Mouse (Mus musculus) liver, embryonic 16.5 days (tissue): ENCODE results near the gene Rab37. TPM values are rescaled to one million over a fixed set of nuclear protein-coding genes. Genes with fewer than 3 reads are reported as not detected.

Experiments
- ATAC-seq: fragments of 200-750 bp; cut with Nextera tagmentation; 2 replicates; pipeline ENCODE4 v1.8.0; 2017; ENCODE audit warnings: low read depth, mild to moderate bottlenecking, moderate number of reproducible peaks, moderate library complexity
- H3K27ac ChIP-seq: fragments of 300-500 bp; sonication (generic); 2 replicates; pipeline ENCODE4 v1.5.1; 2014; ENCODE audit warnings: mild to moderate bottlenecking, low read length
- H3K27me3 ChIP-seq: fragments of 300-500 bp; sonication (generic); 2 replicates; pipeline ENCODE4 v1.6.1; 2014; ENCODE audit warnings: low read depth, low read length, mixed read lengths; ENCODE audit not compliant: control insufficient read depth, insufficient read depth
- H3K36me3 ChIP-seq: fragments of 300-500 bp; sonication (generic); 2 replicates; pipeline ENCODE4 v1.6.1; 2014; ENCODE audit warnings: mild to moderate bottlenecking; ENCODE audit not compliant: control insufficient read depth, insufficient read depth
- H3K4me1 ChIP-seq: fragments of 300-500 bp; sonication (generic); 2 replicates; pipeline ENCODE4 v1.6.1; 2014; ENCODE audit warnings: low read depth, low read length, mixed read lengths; ENCODE audit not compliant: control insufficient read depth
- H3K4me2 ChIP-seq: fragments of 300-500 bp; sonication (generic); 2 replicates; pipeline ENCODE4 v1.6.1; 2014; ENCODE audit warnings: low read depth, low read length, mixed read lengths
- H3K4me3 ChIP-seq: fragments of 300-500 bp; sonication (generic); 2 replicates; pipeline ENCODE4 v1.5.1; 2014; ENCODE audit warnings: low read depth, mild to moderate bottlenecking, low read length
- H3K9ac ChIP-seq: fragments of 300-500 bp; sonication (generic); 2 replicates; pipeline ENCODE4 v1.6.1; 2014; ENCODE audit warnings: low read depth, low read length
- H3K9me3 ChIP-seq: fragments of 300-500 bp; sonication (generic); replicated peaks from 2 replicates; pipeline ENCODE4 v1.6.1; 2016; ENCODE audit warnings: low read length; ENCODE audit not compliant: control insufficient read depth
- WGBS: fragments of 180-500 bp; shearing (Covaris S2); extraction: QIAGEN DNeasy Blood & Tissue Kit; methylation state at CpG from one replicate; pipeline ENCODE4 v1.1.7; 2014; ENCODE audit not compliant: insufficient replicate concordance; 5-methylcytosine and 5-hydroxymethylcytosine counted together
- polyA plus RNA-seq: library from polyadenylated mRNA; unstranded; fragments of >200 nt; fragmentation: Nextera tagmentation; extraction: Ambion mirVana; gene quantifications from 2 replicates; pipeline ENCODE4 v1.2.1, GENCODE M21; 2015

The Rab37 gene
- polyA plus RNA-seq, 1 experiment from 2014 or later, result 2.4 TPM

- H3K4me1 ChIP-seq, result peaks cover 34% of the 10 kb centered on the region
- peak overlapping the region; percentile 85 for H3K4me3 ChIP-seq
- H3K36me3 ChIP-seq, result peaks cover 2% of the 10 kb centered on the region; the same call in 1 of the 2 replicates
- peaks cover 16% of the 10 kb centered on the region for H3K27me3 ChIP-seq
- peak overlapping the region; percentile 78 for H3K9ac ChIP-seq
- no peak for ATAC-seq
- peak overlapping the region; percentile 91 for H3K4me2 ChIP-seq
- no peaks in the 10 kb centered on the region for H3K9me3 ChIP-seq
- 0% methylated on average over 14 of the region's 14 CpGs for WGBS
- H3K27ac ChIP-seq, result no peak overlapping the region; the same call in 1 of the 2 replicates
Observed at GRCm38 (mm10) chr11:115164341-115164975, 73.2 kb downstream of the Rab37 start.

GRCm38 (mm10) chr11:115164976-115165374 lies 73.7 kb downstream of the Rab37 start:
- Histone ChIP-seq H3K9ac (peak overlapping the region; percentile 78; the same call in 1 of the 2 replicates), H3K27me3 (peaks cover 16% of the 10 kb centered on the region), H3K4me2 (peak overlapping the region; percentile 91), H3K9me3 (no peaks in the 10 kb centered on the region), H3K4me1 (peaks cover 34% of the 10 kb centered on the region), H3K36me3 (peaks cover 2% of the 10 kb centered on the region; the same call in 1 of the 2 replicates), H3K4me3 (peak overlapping the region; percentile 85), H3K27ac (0 out of 2 replicates have a peak overlapping the region, but pooled peaks have one; percentile 25)
- WGBS, result 8% methylated on average over 9 of the region's 9 CpGs
- ATAC-seq, result peak; percentile 25

GRCm38 (mm10) chr11:115166776-115167175 lies 75.5 kb downstream of the Rab37 start:
- Histone ChIP-seq H3K27ac (no peak overlapping the region), H3K4me1 (peaks cover 30% of the 10 kb centered on the region), H3K9me3 (no peaks in the 10 kb centered on the region), H3K4me3 (no peak overlapping the region), H3K27me3 (peaks cover 16% of the 10 kb centered on the region), H3K4me2 (peak overlapping the region; percentile 91; the same call in 1 of the 2 replicates), H3K9ac (no peak overlapping the region), H3K36me3 (peaks cover 2% of the 10 kb centered on the region; the same call in 1 of the 2 replicates)
- ATAC-seq, result no peak
- 66% methylated on average over 3 of the region's 3 CpGs for WGBS

DNA sequence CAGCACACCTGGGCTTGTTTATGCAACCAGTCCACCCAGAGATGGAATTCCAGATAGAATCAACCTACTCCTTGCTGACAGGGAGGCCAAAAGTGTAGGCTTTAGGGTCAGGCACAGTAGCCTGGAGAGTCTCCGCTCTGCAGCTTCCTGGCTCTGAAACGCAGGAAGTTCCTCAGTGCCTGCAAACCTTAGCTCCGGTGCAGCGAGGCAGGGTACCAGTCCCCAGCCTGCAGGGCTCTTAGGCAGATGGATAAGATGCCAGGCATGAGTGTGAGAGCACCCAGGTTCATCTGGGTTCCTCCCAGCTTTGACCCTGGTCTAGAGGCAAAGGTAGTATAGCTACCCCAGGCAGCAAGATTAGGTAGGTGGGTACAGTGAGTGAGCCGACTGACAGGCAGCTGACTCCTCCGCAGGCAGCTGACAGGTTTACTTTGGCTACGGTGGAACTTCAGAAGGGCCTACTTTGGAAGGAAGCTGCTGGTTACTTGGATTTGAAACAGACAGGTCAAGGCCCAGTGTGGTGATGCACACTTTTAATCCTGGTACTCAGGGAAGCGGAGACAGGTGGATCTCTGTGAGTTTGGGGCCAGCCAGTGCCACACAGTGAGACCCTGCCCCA lies 76.5 kb downstream of the Rab37 start:
- H3K27ac ChIP-seq, result no peak overlapping the region
- peaks cover 2% of the 10 kb centered on the region; the same call in 1 of the 2 replicates for H3K36me3 ChIP-seq
- no peak overlapping the region for H3K4me2 ChIP-seq
- H3K9me3 ChIP-seq, result no peaks in the 10 kb centered on the region
- ATAC-seq, result no peak
- H3K9ac ChIP-seq, result no peak overlapping the region
- peaks cover 16% of the 10 kb centered on the region for H3K27me3 ChIP-seq
- 64% methylated on average over 8 of the region's 8 CpGs for WGBS
- peaks cover 30% of the 10 kb centered on the region for H3K4me1 ChIP-seq
- no peak overlapping the region for H3K4me3 ChIP-seq

DNA sequence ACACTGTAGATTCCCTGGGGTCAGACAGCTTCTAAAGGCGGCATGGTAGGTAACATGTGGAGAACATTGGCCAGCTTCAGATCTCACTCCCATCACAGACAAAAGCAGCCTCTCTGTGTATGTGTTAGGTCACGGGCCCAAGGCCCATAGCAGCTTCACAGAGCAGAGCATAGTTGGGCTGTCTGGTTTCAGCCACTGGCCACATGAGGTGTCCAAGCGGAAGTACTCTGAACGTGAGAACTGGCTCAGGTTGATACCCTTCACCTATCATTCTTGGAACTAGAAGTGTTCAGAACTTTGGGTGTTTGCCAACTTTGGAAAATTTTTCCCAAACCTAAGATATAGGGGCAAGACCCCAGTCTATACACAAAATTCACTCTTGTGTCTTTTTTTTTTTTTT lies 78.2 kb downstream of the Rab37 start:
- Histone ChIP-seq H3K9ac (no peak overlapping the region), H3K9me3 (no peaks in the 10 kb centered on the region), H3K27me3 (peaks cover 6% of the 10 kb centered on the region), H3K4me1 (peaks cover 41% of the 10 kb centered on the region), H3K4me3 (no peak overlapping the region), H3K36me3 (peaks cover 2% of the 10 kb centered on the region; the same call in 1 of the 2 replicates), H3K27ac (no peak overlapping the region), H3K4me2 (no peak overlapping the region)
- no peak for ATAC-seq
- WGBS, result 71% methylated on average over 4 of the region's 4 CpGs

DNA sequence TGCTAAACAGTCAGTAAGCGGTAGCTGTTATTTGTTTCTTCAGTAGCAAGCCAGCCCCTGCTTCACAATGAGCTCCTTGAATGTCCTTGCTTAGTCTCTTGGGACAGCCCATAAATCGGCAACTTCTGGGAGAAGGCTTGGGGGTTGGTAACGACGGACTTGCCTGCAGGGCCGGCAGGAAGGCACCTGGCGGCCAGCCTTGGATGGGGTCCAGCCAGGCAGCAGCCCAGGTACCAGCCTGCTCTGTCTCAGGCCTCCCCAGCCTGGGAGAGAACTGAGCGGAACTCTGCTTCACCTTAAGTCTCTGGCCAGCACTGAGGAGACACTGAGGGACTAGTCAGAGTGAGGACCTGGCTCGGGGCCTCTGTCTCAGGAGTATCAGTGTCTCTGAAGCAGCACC lies 79.9 kb downstream of the Rab37 start:
- peaks cover 55% of the 10 kb centered on the region for H3K4me1 ChIP-seq
- no peak overlapping the region for H3K4me3 ChIP-seq
- no peaks in the 10 kb centered on the region for H3K27me3 ChIP-seq
- H3K4me2 ChIP-seq, result no peak overlapping the region
- no peak for ATAC-seq
- no peaks in the 10 kb centered on the region for H3K9me3 ChIP-seq
- no peak overlapping the region for H3K9ac ChIP-seq
- 56% methylated on average over 8 of the region's 8 CpGs for WGBS
- H3K36me3 ChIP-seq, result peaks cover 2% of the 10 kb centered on the region; the same call in 1 of the 2 replicates
- no peak overlapping the region for H3K27ac ChIP-seq

DNA sequence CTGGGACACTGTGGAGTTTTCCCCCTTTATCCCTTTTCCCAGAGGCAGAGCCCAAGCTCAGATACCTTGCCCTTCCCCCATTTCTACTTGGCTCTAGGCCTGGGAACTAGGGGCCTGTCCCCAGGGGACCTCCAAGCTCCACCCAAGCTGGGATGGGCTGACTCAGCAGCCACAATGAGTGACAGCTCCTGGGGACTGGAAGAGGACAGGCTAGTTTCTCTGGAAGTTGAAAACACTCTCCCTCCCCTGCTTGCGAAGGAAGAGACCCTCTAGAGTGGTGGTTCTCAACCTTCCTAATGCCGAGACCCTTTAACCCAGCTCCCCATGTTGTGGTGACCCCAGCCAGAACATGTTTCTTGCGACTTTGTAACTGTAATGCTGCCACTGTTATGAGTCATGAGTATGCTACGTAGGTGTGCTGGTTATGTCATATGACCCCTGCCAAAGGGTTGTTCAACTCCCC lies 81.6 kb downstream of the Rab37 start:
- H3K9ac ChIP-seq, result no peak overlapping the region
- H3K4me2 ChIP-seq, result no peak overlapping the region
- H3K9me3 ChIP-seq, result no peaks in the 10 kb centered on the region
- peaks cover 40% of the 10 kb centered on the region for H3K4me1 ChIP-seq
- 34% methylated on average over 4 of the region's 4 CpGs for WGBS
- H3K27me3 ChIP-seq, result no peaks in the 10 kb centered on the region
- H3K4me3 ChIP-seq, result no peak overlapping the region
- H3K36me3 ChIP-seq, result peaks cover 2% of the 10 kb centered on the region; the same call in 1 of the 2 replicates
- ATAC-seq, result peak; percentile 52
- no peak overlapping the region for H3K27ac ChIP-seq

GRCm38 (mm10) chr11:115173549-115174339 lies 82.5 kb downstream of the Rab37 start:
- Histone ChIP-seq H3K4me3 (no peak overlapping the region), H3K36me3 (no peaks in the 10 kb centered on the region), H3K9me3 (no peaks in the 10 kb centered on the region), H3K4me2 (peak overlapping the region; percentile 14; the same call in 1 of the 2 replicates), H3K9ac (no peak overlapping the region; the same call in 1 of the 2 replicates), H3K27me3 (no peaks in the 10 kb centered on the region), H3K4me1 (peaks cover 39% of the 10 kb centered on the region), H3K27ac (no peak overlapping the region)
- 18% methylated on average over 16 of the region's 16 CpGs for WGBS
- no peak for ATAC-seq
